Mouse (Mus musculus) CH12F3 (cell line): Measurements from ENCODE around the gene Cyp2d22.
"Not testable (repeated sequence)": the region's sequence is repeated elsewhere in the genome, so short reads cannot be mapped to it uniquely, and the experiment has no call there.

Experiments
- in situ Hi-C: fragments of 300-500 bp; cut with MboI; formaldehyde crosslinking; loops from 2 replicates; pipeline ENCODE4 v1.14.3; 2020; ENCODE audit warnings: low sequenced_read_pairs

Gene Cyp2d22

GRCm38 (mm10) chr15:82379871-82380713 is at the start of gene Cyp2d22:
Gene Cyp2d22 (minus strand): TSS chr15:82380260.
- in situ Hi-C loops, result no loop called here

DNA sequence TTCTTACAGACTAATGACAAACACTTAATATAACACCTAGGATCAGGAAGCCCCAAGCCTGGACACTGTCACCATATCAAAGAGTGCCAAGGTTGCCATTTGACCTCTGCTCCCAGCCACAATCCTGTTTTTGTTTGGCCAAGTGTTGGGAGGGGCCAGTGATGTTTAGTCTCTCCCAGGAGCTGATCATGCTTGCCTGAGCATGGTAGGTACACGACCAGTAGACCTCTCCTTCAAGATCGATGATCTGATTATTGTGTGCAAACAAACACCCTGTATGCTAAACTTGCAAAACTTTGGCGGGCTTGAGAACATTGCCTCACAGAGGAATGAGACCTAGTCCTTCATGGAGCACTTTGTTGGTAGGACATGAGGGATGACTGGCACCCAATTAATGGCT is 43.4 kb upstream of the Cyp2d22 start:
- in situ Hi-C loops, result no loop called here

DNA sequence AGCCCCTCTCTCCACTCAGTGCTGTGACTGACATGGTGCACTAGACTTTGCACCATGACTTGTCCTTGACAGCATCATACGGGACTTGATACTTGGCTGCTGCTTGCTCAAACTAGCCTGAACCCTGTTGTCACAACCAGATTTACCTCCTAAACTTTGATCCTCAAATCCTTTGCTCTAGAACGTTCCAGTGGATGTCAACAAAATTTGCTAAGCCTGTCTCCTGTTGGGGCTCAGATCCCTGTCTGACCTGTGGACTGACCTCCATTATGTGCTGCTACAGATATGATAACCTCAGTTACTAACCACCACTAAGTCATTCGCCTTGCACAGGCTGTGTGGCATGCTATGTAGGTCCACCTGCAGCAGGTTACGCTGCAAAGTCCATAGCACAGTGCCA is 42.9 kb upstream of the Cyp2d22 start:
- in situ Hi-C loops, result no loop called here

GRCm38 (mm10) chr15:82418616-82419015 is 38.6 kb upstream of the Cyp2d22 start:
- in situ Hi-C loops, result no loop called here

- in situ Hi-C loops, result no loop called here
Measured at GRCm38 (mm10) chr15:82416797-82417789, 37.0 kb upstream of the Cyp2d22 start.

DNA sequence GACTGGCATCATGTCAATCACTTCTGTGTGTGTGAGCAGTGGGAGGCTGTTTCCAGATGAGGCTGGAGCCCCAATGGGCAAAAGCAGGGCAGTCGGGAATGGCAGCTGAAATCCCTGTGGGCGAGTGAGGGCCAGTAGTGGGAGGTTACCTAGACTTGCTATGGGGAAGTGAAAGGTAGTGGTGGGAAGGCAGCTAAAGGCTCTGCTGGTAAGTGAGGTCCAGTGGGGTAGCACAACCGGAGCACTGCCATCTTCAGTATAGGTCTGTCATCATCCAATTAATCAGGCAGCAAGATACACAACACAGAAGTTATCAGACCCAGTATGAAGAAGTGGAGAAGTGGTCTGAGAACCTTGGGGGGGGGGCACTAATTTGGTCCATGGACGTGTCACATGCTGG is 27.5 kb upstream of the Cyp2d22 start:
- in situ Hi-C loops, result no loop called here

DNA sequence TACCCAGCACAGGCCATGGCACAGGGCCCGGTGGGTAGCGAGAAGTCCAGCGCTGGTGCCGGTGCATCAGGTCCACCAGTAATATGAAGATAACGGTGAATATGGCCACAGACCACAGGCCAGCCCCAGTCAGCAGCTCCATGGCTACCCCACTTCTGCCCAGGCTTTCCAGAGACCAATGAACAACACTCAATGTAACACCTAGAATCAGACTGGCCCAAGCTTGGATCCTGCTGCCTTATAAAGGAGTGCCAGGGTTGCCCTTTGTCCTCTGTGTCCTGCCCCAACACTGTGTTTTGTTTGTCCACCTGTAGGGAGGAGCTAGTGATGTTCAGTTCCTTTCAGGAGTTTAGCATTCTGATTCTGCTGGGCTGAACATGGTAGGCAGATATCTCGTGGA is 26.9 kb upstream of the Cyp2d22 start, which contains the start of gene Cyp2d10:
Gene Cyp2d10 (minus strand): TSS at position 215 of the 400 bp plus-strand sequence.
- in situ Hi-C loops, result no loop called here

- in situ Hi-C loops, result no loop called here
Measured at GRCm38 (mm10) chr15:82404163-82404562, 24.1 kb upstream of the Cyp2d22 start.

DNA sequence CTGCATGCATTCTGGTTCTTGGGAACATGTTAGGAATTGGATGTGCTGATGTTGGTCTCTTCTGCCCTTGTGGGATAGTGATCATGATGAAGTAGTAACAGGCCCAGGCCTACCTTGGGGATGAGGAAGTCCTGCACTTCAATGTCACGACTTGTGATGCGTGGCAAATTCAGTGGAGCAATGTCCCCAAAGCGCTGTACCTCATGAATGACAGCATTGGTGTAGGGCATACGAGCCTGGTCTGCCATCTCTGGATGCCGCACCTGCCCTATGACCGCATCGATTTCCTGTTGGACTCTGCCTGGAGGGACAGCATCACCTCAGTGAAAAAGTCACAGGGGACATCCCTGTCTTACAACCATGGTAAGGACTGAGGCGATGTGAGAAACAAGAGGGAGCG is 23.5 kb upstream of the Cyp2d22 start:
- in situ Hi-C loops, result no loop called here

DNA sequence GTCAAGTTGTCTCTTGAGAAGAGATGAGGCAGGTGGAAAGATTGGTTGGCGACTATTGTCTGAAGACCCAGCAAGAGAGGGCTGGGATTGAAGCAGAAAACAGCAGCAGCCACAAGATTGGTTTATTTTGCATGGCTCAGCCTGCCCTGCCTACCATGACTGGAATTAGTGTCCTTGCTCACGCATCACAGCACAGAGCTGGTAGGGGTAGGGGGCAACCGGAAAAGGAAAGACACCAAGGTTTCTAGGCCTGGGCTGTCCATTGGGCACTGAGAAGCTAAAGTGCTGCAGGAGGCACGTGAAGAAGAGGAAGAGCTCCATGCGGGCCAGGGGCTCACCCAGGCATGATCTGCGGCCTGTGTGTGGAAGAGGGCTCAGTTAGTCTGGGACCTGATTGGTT is 22.7 kb upstream of the Cyp2d22 start:
- in situ Hi-C loops, result no loop called here

GRCm38 (mm10) chr15:82402106-82402505 is 22.0 kb upstream of the Cyp2d22 start:
- in situ Hi-C loops, result no loop called here

DNA sequence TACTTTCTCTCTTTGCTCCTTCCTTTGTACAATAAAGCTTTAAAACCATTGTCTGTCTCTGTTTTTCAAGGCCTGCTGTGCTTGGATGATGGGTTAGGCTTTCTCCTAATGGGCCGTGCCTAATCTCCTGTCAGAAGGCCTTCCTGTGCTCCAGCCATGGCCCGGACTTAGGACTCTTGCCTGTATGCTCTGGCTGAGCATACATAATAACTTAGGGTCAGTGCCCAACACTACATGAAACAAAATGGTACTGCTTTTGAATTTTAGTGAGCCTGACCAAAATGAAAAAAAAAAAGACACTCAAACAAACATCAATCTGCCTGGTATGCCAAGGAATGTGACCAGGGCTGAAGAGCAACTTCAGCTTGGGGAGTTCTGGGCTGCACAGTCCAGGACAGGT is 21.5 kb upstream of the Cyp2d22 start:
- in situ Hi-C loops, result no loop called here

- in situ Hi-C loops, result not testable (repeated sequence)
Measured at GRCm38 (mm10) chr15:82395955-82396354, 15.9 kb upstream of the Cyp2d22 start.

DNA sequence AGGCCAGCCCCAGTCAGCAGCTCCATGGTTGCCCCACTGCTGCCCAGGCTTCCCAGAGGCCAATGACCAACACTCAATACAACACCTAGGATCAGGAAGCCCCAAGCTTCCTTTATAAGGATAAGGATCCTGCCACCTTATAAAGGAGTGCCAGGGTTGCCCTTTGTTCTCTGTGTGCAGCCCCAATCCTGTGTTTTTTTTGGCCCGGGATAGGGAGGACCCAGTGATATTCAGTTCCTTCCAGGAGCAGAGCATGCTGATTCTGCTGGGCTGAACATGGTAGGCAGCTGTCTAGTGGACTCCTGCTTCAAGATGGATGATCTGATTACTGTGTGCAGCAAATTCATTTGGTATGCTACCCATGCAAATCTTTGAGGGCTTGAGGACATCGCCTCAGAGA is 13.9 kb upstream of the Cyp2d22 start, which contains the start of gene Cyp2d11:
Gene Cyp2d11 (minus strand): TSS at position 101 of the 400 bp plus-strand sequence.
- in situ Hi-C loops, result not testable (repeated sequence)

- in situ Hi-C loops, result not testable (repeated sequence)
Measured at GRCm38 (mm10) chr15:82389916-82390315, 9.9 kb upstream of the Cyp2d22 start.

DNA sequence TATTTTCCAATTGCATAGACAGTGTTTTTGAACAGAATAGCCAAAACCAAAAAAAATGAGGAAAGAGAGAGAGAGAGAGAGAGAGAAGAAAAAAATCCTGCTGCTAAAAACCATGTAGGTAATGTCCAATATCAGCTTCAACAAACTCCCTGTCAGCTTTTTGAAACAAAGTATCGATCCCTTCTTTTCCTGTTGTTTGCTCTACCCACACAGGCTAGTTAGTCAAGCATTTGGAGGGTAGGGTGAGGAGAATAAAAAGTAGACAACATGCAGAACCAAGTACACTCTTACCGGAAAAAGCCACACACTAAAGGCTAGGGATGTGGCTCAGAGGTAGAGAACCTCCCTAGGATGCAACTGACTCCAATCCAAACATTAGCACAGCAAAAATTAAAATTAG is 5.7 kb upstream of the Cyp2d22 start:
- in situ Hi-C loops, result no loop called here

- in situ Hi-C loops, result no loop called here
Measured at GRCm38 (mm10) chr15:82382441-82382840, 2.4 kb upstream of the Cyp2d22 start.

DNA sequence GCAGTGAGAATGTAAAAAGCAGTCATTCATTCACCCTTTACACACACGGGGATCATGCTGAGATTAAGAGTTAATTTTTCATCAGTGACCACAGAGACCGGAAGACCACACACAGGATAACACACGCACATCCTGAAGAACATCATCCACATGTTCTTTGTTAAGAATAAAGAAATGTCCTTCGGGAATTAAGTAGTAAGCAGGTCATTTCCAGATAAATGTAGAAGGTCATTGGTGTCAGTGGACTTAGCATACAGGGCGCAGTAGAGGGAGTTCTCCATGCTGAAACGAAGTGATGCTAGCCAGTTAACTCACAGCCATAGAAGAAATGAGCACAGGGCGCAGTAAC is 628 bp upstream of the Cyp2d22 start:
- in situ Hi-C loops, result no loop called here

DNA sequence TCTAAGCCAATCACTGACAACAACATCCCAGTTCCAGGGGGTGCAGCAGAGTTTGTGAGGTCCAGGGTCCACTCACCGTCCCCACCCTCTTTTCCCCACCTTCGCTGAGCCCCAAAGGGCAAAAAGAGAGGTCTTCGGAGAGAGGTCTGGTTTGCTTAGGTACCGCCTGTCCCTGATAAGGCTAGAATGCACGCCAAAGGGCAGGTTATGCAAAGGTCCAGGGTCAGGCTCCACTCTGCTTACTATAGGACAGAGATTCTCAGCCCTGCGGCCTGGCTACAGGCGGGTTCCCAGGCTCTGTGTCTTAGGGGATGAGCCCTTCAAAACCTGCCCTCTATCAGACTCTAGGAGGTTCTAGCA is 569 bp downstream of the Cyp2d22 start:
- in situ Hi-C loops, result no loop called here

DNA sequence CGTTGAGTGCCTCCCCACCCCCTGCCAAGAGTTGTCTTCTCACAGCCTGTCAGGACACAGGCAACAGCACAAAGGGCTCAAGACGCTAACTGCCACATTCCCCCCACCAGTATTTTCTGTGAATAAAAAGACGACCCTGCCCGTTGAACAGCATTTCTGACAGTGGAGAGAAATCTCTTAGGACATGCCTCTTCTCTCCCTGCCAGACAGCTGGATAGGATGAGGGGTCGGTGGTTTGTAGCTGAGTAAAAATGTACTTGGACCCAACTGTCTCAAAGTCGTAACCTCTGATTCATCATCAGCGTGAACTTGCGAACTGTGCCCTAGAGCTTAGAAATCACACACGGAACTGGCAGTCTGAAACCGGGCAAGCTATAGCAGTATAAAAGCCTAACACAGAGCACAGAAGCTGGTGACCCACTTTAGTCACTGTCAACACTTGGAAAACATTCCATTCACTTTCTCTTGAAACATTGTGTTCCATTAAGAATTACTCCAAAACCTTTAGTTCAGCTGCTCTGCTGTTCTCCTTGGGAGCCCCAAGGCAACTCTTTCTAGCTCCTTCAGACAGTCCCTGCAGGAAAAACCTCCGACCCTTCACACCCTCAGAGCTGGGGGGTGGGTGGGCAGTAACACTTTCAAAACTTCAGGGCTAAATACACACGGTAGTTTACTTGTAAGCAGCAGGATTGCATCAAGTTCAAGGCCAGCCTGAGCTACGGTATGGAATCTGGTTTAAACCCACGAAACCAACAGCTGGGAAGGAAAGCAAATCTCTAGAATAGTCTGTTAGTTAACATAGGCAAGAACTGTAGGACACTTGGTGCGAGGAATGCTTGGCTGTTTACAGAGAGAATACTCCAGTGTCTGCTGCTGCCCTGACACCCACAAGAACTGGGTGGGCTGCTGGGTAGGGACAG is 1.5 kb downstream of the Cyp2d22 start:
- in situ Hi-C loops, result no loop called here

GRCm38 (mm10) chr15:82377701-82378100 is 2.4 kb downstream of the Cyp2d22 start:
- in situ Hi-C loops, result no loop called here
